Mouse (Mus musculus) stomach, postnatal 0 days (tissue): Measurements from ENCODE around the gene Tns3.

Experiments
- CTCF ChIP-seq: IDR thresholded peaks from 2 replicates; pipeline ENCODE4 v1.5.1; 2016; ENCODE audit warnings: antibody characterized with exemption, low read depth, mild to moderate bottlenecking, moderate library complexity
- EP300 ChIP-seq: optimal IDR thresholded peaks from 2 replicates; pipeline ENCODE3; 2016; ENCODE audit warnings: antibody characterized with exemption

- TF ChIP-seq CTCF, result no peak
- TF ChIP-seq EP300, result no peak
Observed at GRCm38 (mm10) chr11:8675701-8676474, 11.6 kb upstream of the Tns3 start.
